Mouse (Mus musculus) lung, postnatal 36 days (tissue): Measurements from ENCODE around the gene Gfod1.

Source experiments
- DNase-seq: peaks from one replicate; pipeline ENCODE4 v3.0.0; 2022; ENCODE audit warnings: mixed read lengths

The Gfod1 gene

DNA sequence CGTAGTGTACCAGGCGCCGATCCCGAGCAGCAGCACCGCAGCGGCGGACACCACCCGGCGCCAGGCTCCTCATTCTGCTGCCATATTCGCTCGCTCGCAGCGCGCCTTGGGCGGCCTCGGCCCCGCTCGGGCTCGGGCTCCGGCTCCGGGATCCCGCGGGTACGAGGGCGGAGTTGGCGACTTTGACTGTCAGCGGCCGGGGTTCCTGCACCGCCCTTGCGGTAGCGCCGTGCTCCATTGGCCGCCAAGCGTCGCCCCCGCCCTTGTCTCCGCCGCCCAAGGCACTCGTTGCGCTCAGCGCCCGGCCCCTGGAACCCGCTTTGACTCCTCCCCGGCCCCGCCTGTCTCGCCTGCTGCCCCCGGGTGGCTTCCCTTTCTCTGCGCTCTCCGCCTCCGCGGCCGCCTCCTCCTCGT lies at the start of gene Gfod1:
Gene Gfod1 (minus strand): TSS at position 155 of the 414 bp plus-strand sequence.
- DNase-seq: peak; percentile 98

DNA sequence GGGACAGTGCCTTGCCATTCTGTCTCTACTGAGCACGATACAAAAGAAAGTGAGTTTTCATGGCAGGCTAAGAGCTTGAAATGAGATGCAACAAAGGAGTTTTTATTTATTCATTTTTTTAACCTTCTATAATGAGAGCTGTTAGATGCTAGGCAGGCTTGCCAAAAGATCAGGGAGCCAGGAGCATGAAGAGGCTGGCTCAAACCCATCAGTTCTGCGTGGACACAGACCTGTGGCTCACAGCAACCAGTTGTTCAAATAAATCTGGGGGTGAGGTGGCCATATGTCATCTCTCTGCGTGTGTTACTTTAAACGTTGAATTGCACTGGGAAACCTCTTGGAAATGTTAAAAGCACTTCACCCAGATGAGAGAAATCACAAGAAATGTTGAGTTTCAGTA lies 49.4 kb upstream of the Gfod1 start:
- no peak for DNase-seq

DNA sequence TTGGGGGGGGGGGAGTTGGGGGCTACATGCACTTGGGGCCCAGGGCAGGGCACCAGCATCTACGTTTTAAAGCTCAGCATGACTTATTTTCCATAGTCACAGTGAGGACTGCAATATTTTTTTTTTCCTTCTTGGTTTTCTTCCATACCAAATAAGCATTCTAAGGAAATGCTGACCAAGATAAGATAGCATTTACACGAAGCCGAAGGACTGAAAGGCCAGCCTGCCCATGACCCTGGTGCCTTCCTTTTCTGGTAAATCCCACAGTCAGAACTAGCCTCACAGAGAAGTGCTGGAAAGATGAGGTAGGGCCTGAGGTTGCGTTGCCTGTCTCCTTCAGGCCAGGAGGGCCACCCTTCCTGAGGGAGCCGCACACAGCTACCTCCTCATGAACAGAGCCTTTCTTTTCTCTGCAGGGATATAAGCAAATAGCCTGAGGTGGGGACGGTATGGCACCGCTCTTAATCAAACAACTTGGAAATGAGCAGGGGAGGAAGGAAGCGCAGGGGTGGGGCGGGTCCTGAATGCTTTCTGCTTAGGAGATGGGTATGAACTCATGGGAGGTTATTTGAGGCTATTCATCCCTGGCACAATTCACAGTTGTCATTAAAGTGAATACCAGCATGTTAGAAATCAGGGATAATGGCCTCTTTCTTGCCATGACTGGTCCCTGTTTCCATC lies 46.7 kb upstream of the Gfod1 start:
- peak; percentile 68 for DNase-seq

DNA sequence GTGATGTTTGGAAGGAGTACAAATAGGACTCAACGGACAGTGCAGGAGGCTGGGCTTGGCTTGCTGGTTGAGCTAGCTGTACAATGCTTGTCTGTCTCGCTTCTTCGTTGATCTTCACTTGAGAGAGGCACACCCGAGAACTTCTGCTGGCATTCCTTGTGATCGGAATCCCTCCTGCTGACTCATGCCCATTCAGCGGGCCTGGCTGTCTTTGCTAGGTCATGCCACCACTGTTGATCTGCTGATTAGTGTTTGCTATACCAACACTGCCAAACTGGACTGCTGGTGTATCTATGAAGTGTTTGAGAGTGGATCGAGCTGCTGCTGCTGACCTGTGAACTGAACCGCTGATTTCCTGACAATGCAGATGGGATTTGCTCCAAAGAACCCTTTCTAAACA lies 45.4 kb upstream of the Gfod1 start:
- peak; percentile 32 for DNase-seq

DNA sequence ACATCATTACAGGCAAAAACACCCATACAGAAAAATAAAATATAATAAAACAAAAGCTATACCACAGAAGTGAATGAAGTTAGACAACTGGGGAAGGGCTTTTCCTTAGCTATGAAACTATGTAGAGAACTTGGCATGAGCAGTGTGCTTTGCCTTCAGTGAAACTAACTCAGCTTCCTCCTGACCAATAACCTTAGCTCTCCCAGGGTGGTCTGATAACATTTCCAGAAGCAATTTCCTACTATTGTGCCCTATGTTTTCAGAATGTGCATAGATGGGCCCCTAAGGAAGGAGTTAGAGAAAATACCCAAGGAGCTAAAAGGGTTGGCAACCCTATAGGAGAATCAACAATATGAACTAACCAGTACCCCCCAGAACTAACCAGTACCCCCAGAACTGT lies 42.9 kb upstream of the Gfod1 start:
- no peak for DNase-seq

DNA sequence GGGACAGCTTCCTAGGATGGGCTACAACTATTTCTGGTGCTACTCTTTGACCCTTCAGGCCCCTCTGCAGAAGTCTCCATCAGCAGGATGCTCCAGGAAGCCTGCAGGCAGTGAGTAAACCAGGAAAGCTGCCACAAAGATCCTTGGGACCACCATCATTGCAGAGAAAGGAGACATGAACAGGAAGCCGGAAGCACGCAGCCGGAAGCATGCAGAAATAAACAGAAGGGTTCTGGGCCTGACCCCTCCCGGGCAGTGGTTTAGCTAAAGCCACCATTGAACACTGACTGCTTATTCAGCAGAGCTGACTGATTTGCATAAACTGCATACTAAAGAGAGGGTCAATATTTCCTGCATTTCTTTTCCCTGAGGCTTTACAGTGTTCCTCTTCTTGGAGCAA lies 34.7 kb upstream of the Gfod1 start:
- peak; percentile 17 for DNase-seq

DNA sequence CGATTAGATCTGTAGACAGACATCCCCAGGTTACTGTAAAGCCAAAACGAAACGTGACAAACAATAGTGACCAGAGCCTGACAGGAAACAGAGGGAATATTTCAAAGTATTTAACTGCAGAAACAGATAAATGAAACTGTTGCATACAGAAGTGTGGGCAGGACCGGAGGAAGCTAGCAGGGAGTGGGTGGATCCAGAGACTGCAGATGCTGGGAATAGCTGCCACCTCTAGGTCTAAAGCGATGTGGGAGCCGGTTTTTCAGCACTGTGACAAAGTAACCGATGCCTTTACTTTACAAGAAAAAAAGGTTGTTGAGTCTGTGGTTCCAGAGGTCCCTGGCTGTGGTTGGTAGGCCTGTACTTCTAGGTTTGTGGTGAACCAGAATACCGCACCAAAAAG lies 34.0 kb upstream of the Gfod1 start:
- no peak for DNase-seq

DNA sequence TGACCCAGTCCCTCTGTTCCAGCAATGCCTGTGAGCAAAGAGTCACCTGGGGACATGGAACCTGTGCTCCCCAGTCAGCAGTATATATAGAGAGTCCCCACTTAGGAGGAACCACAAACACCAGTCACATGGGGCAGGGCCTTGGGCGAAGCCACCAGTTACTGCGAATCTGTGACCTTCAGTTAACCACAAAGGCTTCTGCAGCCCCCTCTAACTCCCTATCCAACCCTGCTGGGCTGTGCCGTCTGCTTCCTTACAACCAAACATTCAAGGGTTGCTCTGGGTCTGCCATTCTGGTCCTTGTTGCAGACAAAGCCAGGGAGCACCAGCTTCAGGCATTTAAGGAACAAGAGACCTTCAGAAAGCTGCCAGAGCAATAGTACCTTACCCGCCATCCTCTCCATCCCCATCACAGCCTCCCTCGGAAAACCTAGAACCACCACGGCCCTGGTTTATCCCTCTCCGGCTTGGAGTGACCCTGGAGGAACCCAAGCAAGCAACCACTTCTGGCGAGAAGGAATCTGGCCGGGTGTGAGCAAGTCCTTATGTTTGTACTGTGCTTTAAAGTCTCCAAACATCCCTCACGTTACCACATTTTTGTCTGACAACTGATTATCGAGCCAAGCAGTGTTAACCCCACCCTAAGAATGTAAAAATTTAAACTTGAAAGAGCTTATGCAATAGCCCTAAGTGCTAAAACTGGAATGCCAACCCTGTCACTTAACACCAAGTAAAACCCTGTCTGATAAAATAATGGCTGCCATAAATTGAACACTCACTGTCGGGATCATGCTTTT lies 32.7 kb upstream of the Gfod1 start:
- DNase-seq: peak; percentile 41

DNA sequence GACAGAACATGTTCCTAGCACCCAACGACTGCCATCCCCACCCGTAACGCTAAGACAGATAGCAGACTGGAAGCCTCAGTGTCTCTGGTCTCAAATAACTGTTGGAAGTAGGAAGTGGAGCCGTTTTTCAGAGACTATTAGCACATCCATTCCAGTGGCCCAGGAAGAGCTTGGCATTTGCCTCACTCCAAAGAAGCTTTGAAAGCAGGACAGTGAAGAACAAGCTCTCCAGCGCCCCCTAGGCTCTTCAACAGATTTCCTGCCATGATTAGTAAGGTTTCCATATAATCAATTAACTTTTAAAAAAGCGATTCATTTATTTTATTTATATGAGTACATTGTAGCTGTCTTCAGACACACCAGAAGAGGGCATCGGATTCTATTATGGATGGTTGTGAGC lies 28.6 kb upstream of the Gfod1 start:
- peak; percentile 72 for DNase-seq

DNA sequence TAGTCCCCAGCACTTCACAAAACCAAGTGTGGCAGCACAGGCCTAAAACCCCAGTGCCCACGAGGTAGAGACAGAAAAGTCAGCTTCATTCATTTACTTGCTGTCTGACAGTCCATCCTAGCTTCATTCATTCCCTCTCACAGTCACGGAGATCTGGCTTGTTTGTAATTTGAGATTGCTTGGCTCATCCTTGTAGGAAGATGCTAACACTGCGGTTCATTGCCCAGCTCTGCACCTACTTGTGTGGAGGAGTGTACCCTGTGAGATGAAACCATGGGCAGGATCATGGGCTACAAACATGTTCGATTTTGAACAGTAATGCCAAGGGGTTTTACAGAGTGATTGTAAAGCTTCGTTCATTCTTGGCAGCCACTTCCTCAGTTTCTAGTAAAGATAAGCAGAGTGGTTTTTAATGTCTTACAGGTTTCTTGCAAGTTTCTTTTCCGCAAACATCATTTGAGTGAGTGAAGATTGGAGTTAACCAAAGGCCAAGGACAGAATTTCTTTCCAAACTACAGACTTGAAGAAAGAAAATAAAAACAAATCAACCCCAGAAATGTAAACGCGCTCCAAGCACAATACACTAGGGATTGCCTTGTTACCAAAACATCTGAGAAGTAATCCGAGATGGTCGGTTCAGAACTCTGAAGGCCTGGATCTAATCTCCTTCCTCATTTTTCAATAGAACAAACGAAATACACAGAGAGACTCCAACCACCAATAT lies 27.9 kb upstream of the Gfod1 start:
- no peak for DNase-seq

DNA sequence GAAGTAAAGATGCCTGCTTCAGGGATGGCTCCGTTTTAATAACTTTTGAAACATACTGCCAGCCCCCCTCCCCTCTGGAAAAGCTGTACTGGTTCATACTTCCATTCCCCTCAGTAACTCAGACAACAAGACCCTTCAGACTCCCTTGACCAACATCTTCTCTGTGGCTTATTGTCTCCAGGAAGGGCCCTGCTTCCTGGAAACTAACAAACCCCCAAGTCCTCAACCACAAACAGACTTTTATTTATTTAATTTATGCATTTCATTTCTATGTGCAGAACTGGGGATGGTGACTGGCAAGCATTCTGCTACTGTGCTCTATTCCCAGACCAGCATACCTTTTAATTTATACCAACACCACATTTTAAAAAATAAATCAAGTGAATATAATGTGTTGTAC lies 21.5 kb upstream of the Gfod1 start:
- DNase-seq: no peak

DNA sequence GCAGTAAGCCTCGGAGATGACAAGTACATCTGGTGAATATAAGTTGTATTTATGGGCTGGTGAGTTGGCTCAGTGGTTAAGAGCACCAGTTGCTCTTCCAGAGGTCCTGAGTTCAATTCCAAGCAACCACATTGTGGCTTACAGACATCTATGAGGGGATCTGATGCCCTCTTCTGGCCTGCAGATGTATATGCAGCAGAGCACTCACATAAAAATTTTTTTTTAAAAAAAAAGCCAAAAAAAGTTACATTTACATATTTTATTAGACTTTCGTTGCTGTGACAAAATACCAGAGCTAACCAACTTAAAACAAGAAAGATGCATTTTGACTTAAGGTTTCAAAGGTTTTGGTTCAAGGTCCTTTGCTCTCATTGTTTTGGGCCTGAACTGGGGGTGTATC lies 17.5 kb upstream of the Gfod1 start:
- DNase-seq: no peak

DNA sequence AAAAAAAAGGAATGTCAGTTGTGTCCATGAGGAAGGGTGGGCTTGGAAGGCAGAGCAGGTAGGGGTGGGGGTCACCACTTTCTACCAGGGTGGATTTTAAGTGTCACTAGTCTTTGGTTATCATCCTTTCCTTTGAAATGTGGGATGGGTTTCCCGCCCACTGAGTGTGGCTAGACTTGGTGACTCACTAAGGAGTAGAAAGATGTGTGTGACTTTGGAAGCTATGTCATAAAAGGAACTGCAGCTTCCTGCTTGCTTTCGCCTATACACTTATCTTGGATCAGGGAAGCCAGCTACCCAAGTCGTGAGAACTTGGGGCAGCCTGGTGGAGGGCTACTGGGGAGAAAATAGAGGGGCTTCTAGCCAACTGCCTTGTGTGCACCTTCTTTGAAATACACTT lies 15.4 kb upstream of the Gfod1 start:
- no peak for DNase-seq

DNA sequence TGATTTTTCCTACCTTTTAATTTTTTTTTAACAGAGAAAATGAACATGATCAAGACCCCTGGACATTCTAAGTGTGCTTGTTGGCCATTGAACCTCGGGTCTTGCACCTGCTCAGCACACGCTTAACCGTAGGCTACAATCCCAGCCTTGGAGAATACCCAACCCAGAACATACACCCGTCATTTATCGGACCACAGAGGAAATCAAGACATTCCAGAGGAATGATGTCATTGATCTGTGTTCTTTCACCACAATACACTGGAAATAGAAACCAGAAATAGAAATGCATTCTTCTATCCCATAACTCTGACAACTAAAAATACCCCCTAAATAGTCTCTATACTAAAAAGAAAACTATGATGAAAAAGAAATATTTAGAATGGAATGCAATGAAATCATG lies 13.4 kb upstream of the Gfod1 start:
- peak; percentile 24 for DNase-seq

DNA sequence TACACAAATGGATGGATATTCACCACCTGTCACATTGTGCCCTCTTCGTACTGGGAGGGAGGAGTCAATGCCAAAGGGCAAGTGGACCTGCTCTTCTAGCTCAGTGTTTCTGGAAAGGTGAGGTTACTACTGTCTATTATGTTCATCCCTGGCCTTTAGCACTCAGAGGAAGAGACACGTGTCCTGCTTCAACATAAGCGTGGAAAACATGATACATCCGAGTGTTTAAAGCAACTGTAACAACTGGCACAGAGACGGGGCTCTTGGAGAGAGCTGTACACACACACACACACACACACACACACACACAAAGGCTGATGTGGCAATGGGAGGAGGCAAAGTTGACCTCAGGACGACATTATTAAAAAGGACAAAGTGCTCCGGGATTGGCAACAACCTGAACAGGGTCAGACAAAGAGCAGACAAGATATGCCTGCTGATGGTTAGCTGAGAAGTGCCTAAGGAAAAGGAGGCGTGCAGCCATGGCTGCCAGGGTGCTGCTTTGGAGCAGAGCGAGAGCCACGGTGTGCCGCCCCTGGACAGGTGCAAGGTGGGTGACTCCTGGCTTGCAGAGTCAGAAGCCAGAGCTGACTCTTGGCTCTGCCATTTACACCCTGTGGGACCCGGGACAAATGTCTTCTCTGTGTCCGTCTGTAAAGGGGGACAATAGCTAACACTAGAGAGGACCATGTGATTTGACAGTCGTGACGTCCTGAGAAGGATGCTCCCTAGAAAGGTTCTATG lies 1.4 kb upstream of the Gfod1 start:
- no peak for DNase-seq

DNA sequence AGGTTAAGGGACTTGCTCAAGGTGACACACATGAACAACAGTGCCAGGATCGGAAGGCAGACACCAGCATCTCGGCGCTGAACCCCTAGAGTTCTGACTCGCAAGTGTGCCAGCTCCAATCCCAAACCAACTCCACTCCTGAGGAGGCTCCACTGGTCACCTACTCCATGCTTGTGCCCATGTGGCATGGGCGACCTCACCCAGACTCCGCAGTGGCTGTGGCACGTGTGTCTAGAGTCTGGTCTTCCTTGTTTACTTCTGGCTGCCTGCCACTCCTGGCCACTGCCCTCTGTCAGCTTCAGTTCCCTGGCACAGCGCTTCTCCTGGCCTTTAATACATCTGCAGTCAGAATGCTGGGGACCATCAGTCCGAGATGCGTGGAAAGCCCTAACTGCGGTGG lies 728 bp upstream of the Gfod1 start:
- peak; percentile 81 for DNase-seq

DNA sequence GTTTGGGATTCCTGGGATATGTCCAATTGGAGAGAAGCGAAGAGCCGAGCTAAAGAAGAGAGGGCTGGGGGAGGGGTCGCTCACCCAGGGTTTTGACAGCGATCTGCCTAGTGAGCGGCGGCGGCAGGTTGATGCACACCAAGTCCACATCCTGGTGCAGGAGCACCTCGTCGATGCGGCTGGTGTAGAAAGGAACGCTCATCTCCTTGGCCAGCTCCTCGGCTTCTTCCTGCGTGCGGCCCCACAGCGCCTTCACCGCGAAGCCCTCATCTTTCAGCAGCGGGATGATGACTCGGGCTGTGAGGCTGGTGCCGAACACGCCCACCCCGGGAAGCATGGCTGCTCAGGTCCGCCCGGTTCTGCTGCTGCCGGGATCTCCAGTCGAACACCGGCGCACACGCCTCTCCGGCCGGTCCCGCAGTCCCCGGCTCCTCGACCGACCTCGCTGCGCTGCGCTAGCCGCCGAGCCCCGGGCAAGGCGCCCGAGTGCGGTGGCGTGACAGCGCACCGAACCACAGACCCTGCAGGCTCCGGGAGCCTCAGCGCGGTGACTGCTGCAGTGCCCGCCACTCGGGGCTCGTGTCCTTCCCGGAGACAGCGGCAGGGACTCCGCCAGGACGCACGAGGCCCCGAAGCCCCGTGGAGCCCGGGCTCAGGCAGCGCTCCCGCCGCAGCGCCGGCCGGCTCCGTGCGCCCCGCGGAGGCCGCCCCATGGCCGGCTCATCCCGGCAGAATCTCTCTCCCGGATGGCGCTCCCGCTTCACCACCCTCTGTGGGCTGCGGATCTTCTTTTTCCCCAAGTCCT lies 609 bp downstream of the Gfod1 start:
- DNase-seq: peak; percentile 51

DNA sequence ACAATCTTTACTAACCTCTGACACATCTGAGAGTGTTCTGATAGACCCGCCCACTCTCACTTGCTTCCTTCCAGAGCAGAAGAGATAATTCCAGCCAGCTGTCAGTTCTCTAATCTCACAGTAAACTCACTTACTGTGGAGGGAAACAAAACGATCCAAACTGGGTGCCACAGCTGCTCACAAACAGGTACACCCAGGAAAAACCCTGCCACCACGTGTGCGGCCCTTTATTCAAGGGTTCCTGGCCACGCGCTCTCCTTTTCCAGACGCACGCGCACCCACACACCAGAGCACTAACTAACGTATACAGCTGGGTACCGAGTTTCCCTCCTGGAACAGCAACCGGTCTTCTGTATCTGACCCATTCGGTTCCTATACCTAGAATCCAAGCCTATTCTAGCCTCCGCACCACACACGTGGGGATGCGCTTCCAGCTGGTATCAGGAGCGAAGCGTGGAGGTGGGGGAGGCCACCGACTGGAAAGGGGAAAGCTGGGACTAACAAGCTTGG lies 1.3 kb downstream of the Gfod1 start:
- peak; percentile 30 for DNase-seq

DNA sequence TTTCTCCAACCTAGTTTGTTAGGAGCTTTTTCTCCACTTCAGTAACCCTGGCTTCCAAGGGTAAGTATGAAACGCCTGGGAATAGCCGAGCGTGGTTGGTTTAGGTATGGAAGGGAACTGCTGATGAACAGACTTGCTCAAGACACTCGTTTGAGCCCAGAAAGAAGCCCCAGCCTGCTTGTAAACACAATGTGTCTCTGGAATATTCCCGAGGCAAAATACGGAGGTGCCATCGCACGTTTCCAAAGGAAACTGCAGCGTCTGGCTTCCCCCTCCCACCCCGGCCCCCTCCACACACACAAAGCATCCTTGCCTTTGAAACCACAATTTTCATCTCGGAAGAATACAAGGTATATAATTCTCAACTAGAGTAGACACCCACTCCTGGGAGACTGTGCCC lies 1.7 kb downstream of the Gfod1 start:
- DNase-seq: no peak

DNA sequence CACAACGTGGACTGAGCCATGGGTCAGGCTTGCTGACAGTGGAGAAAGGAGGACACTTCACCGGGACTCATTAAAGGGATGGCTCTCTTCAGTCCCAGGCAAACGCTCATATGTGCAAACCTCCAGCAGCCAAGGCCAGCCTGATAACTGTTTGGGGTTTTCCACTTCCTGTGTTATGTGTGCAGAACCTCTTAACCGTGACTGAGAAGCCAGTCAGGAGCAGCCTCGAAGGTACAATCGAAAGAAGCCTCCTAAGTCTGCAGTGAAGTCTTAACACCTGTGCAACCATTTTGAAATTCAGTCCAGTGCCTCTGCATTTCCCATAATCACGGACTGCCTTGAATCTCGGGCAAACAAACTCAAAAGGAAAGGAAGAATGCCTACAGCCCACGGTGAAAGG lies 3.1 kb downstream of the Gfod1 start:
- no peak for DNase-seq

DNA sequence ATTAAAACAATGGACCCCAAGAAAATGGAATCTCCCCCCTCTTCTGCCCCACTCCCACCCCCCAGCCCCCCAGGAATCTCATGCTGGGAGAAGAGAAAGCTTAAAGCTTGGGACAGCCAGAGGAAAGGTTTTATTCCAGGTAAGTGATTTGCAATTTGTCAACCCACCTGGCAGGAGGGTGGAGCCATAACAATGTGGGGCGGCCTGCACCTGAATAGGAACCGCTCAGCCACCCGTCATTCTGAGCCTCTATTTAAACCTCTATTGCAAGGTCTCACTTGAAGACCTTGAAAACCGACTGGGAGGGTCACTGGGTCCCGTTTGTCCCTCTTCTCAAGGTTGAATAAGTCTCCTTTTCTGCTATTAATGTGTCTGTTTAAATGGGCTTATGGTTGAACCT lies 3.6 kb downstream of the Gfod1 start:
- DNase-seq: no peak

DNA sequence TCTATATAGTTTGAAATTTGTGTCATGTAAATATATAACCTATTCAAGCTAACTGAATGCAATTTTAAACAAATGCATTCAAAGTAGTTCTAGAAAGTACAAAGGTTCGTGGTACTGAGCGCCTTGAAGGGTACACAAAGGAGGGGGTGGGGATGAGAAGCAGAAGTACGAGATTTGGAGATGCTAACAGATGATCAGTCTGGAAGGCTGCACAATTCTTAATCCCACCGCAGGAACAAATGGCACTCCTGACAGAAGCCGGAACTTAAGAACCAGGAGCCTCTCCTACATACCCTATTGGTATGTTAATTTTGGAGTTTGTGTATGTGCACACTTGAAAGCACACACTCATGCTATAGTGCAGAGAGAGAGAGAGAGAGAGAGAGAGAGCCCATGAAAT lies 4.8 kb downstream of the Gfod1 start:
- DNase-seq: no peak
